Mouse (Mus musculus) liver, embryonic 13.5 days (tissue): Measurements from ENCODE around the gene Syndig1l. TPM values are rescaled to one million over a fixed set of nuclear protein-coding genes. Genes with fewer than 3 reads are reported as not detected.
A peak's percentile ranks its signal among the peaks of the same experiment; 100 is the strongest.

Source experiments
- ATAC-seq: fragments of 200-750 bp; cut with Nextera tagmentation; 2 replicates; pipeline ENCODE4 v1.8.0; 2017; ENCODE audit warnings: low read depth, mild to moderate bottlenecking, moderate number of reproducible peaks, moderate library complexity
- DNase-seq: peaks from one replicate; pipeline ENCODE4 v3.0.0; 2022
- H3K27ac ChIP-seq: fragments of 300-500 bp; sonication (generic); 2 replicates; pipeline ENCODE4 v1.5.1; 2015; ENCODE audit warnings: moderate library complexity, mild to moderate bottlenecking, inconsistent platforms
- H3K27me3 ChIP-seq: fragments of 300-500 bp; sonication (generic); 2 replicates; pipeline ENCODE4 v1.6.1; 2015; ENCODE audit warnings: mild to moderate bottlenecking, inconsistent platforms
- H3K36me3 ChIP-seq: fragments of 300-500 bp; sonication (generic); 2 replicates; pipeline ENCODE4 v1.6.1; 2015; ENCODE audit warnings: mild to moderate bottlenecking, inconsistent platforms
- H3K4me1 ChIP-seq: fragments of 300-500 bp; sonication (generic); replicated peaks from 2 replicates; pipeline ENCODE4 v1.6.1; 2015; ENCODE audit warnings: inconsistent platforms
- H3K4me2 ChIP-seq: fragments of 300-500 bp; sonication (generic); 2 replicates; pipeline ENCODE4 v1.6.1; 2015; ENCODE audit warnings: inconsistent platforms, mild to moderate bottlenecking, moderate library complexity
- H3K4me3 ChIP-seq: fragments of 300-500 bp; sonication (generic); replicated peaks from 2 replicates; pipeline ENCODE4 v1.5.1; 2015; ENCODE audit warnings: mild to moderate bottlenecking, inconsistent platforms
- H3K9ac ChIP-seq: fragments of 300-500 bp; sonication (generic); 2 replicates; pipeline ENCODE4 v1.6.1; 2015; ENCODE audit warnings: mild to moderate bottlenecking, inconsistent platforms
- H3K9me3 ChIP-seq: fragments of 300-500 bp; sonication (generic); replicated peaks from 2 replicates; pipeline ENCODE4 v1.6.1; 2016; ENCODE audit warnings: inconsistent platforms
- WGBS: fragments of 180-500 bp; shearing (Covaris S2); methylation state at CpG from one replicate; pipeline ENCODE4 v1.1.7; 2015; ENCODE audit not compliant: insufficient replicate concordance; 5-methylcytosine and 5-hydroxymethylcytosine counted together
- polyA plus RNA-seq: library from polyadenylated mRNA; unstranded; fragments of >200 nt; fragmentation: Nextera tagmentation; extraction: Ambion mirVana; gene quantifications from 2 replicates; pipeline ENCODE4 v1.2.1, GENCODE M21; 2015

The Syndig1l gene
- polyA plus RNA-seq, 1 experiment from 2014 or later: 0.05 TPM

GRCm38 (mm10) chr12:84674666-84675526 lies 23.7 kb downstream of the Syndig1l start:
- no peak for ATAC-seq
- WGBS: 39% methylated on average over 14 of the region's 14 CpGs
- Histone ChIP-seq H3K4me2 (no peak overlapping the region), H3K27me3 (peaks cover 9% of the 10 kb centered on the region), H3K4me1 (no peaks in the 10 kb centered on the region), H3K9me3 (no peaks in the 10 kb centered on the region), H3K4me3 (no peak overlapping the region), H3K27ac (no peak overlapping the region), H3K36me3 (no peaks in the 10 kb centered on the region), H3K9ac (no peak overlapping the region)
- DNase-seq: no peak

- no peak overlapping the region for H3K4me3 ChIP-seq
- no peak overlapping the region for H3K27ac ChIP-seq
- peaks cover 9% of the 10 kb centered on the region for H3K27me3 ChIP-seq
- no peak overlapping the region for H3K4me2 ChIP-seq
- H3K36me3 ChIP-seq: no peaks in the 10 kb centered on the region
- H3K9ac ChIP-seq: no peak overlapping the region
- DNase-seq (no peak), ATAC-seq (no peak)
- no peaks in the 10 kb centered on the region for H3K9me3 ChIP-seq
- H3K4me1 ChIP-seq: no peaks in the 10 kb centered on the region
- WGBS: 18% methylated on average over 10 of the region's 10 CpGs
Observed at GRCm38 (mm10) chr12:84671646-84672045, 27.0 kb downstream of the Syndig1l start.

- ATAC-seq: no peak
- H3K9me3 ChIP-seq: no peaks in the 10 kb centered on the region
- peaks cover 9% of the 10 kb centered on the region for H3K27me3 ChIP-seq
- 66% methylated on average over 3 of the region's 3 CpGs for WGBS
- H3K9ac ChIP-seq: no peak overlapping the region
- DNase-seq: no peak
- H3K4me2 ChIP-seq: no peak overlapping the region
- H3K27ac ChIP-seq: no peak overlapping the region
- no peaks in the 10 kb centered on the region for H3K36me3 ChIP-seq
- no peak overlapping the region for H3K4me3 ChIP-seq
- no peaks in the 10 kb centered on the region for H3K4me1 ChIP-seq
Observed at GRCm38 (mm10) chr12:84670555-84670954, 28.1 kb downstream of the Syndig1l start.

GRCm38 (mm10) chr12:84653912-84654311 lies 44.7 kb downstream of the Syndig1l start:
- 18% methylated on average over 3 of the region's 3 CpGs for WGBS
- Histone ChIP-seq H3K36me3 (no peaks in the 10 kb centered on the region), H3K9me3 (no peaks in the 10 kb centered on the region), H3K9ac (no peak overlapping the region), H3K4me2 (no peak overlapping the region), H3K4me3 (no peak overlapping the region), H3K27me3 (peaks cover 6% of the 10 kb centered on the region; the same call in 1 of the 2 replicates), H3K27ac (no peak overlapping the region), H3K4me1 (peaks cover 10% of the 10 kb centered on the region)
- DNase-seq: peak; percentile 37
- no peak for ATAC-seq

GRCm38 (mm10) chr12:84650234-84650633 lies 48.4 kb downstream of the Syndig1l start:
- Histone ChIP-seq H3K36me3 (no peaks in the 10 kb centered on the region), H3K4me1 (peaks cover 10% of the 10 kb centered on the region), H3K9ac (no peak overlapping the region), H3K4me2 (no peak overlapping the region), H3K27me3 (peaks cover 6% of the 10 kb centered on the region; the same call in 1 of the 2 replicates), H3K9me3 (no peaks in the 10 kb centered on the region), H3K27ac (no peak overlapping the region), H3K4me3 (no peak overlapping the region)
- DNase-seq (no peak), ATAC-seq (no peak)
- WGBS: 82% methylated on average over 13 of the region's 13 CpGs

GRCm38 (mm10) chr12:84640654-84641053 lies 58.0 kb downstream of the Syndig1l start, which contains the start of gene Vrtn:
TSS of gene Vrtn (plus strand) at chr12:84641019.
- H3K27ac ChIP-seq: no peak within 1 kb of the TSS
- H3K27me3 ChIP-seq: peaks cover 53% of the 10 kb centered on the region
- no peaks in the 10 kb centered on the region for H3K36me3 ChIP-seq
- H3K4me1 ChIP-seq: no peaks in the 10 kb centered on the region
- DNase-seq (no peak), ATAC-seq (no peak)
- no peaks in the 10 kb centered on the region for H3K9me3 ChIP-seq
- H3K4me3 ChIP-seq: no peak within 1 kb of the TSS
- no peak within 1 kb of the TSS for H3K9ac ChIP-seq
- WGBS: 4% methylated on average over 9 of the region's 9 CpGs
- H3K4me2 ChIP-seq: no peak within 1 kb of the TSS

GRCm38 (mm10) chr12:84640253-84640652 lies 58.4 kb downstream of the Syndig1l start:
- H3K9ac ChIP-seq: no peak overlapping the region
- no peaks in the 10 kb centered on the region for H3K4me1 ChIP-seq
- H3K27ac ChIP-seq: no peak overlapping the region
- no peak overlapping the region for H3K4me3 ChIP-seq
- H3K27me3 ChIP-seq: peaks cover 53% of the 10 kb centered on the region
- 18% methylated on average over 6 of the region's 6 CpGs for WGBS
- H3K9me3 ChIP-seq: no peaks in the 10 kb centered on the region
- no peak for ATAC-seq
- no peak for DNase-seq
- no peaks in the 10 kb centered on the region for H3K36me3 ChIP-seq
- H3K4me2 ChIP-seq: no peak overlapping the region

GRCm38 (mm10) chr12:84631867-84632266 lies 66.8 kb downstream of the Syndig1l start:
- H3K4me2 ChIP-seq: no peak overlapping the region
- WGBS: 40% methylated on average over 3 of the region's 3 CpGs
- ATAC-seq (no peak), DNase-seq (no peak)
- H3K9me3 ChIP-seq: no peaks in the 10 kb centered on the region
- peaks cover 4% of the 10 kb centered on the region; the same call in 1 of the 2 replicates for H3K27me3 ChIP-seq
- H3K9ac ChIP-seq: no peak overlapping the region
- no peak overlapping the region for H3K4me3 ChIP-seq
- H3K4me1 ChIP-seq: no peaks in the 10 kb centered on the region
- no peak overlapping the region for H3K27ac ChIP-seq
- H3K36me3 ChIP-seq: no peaks in the 10 kb centered on the region

Other genes with a start within 250 kb of the Syndig1l start
- gene Aldh6a1, start 247.8 kb downstream of the Syndig1l start, polyA plus RNA-seq: 17.0 and 23.4 TPM in 2 replicates
- gene Lin52, start 247.4 kb downstream of the Syndig1l start, polyA plus RNA-seq: 12.7 and 14.4 TPM in 2 replicates
- not detected in 2 replicates for gene Vsx2, start 129.1 kb downstream of the Syndig1l start, polyA plus RNA-seq
- gene Abcd4, start 81.4 kb downstream of the Syndig1l start, polyA plus RNA-seq: 3.9 and 4.4 TPM in 2 replicates
- gene Vrtn, start 57.8 kb downstream of the Syndig1l start, polyA plus RNA-seq: not detected in 2 replicates
- gene Npc2, start 74.3 kb upstream of the Syndig1l start, polyA plus RNA-seq: 23.5 and 24.5 TPM in 2 replicates
- 105 and 111 TPM in 2 replicates for gene Isca2, start 74.4 kb upstream of the Syndig1l start, polyA plus RNA-seq
- gene Ltbp2, start 177.7 kb upstream of the Syndig1l start, polyA plus RNA-seq: 0.10 and 0.15 TPM in 2 replicates